Mouse (Mus musculus) limb, embryonic 14.5 days (tissue): Measurements from ENCODE around the gene Alg14. TPM values are rescaled to one million over a fixed set of nuclear protein-coding genes. Genes with fewer than 3 reads are reported as not detected.

Source experiments
- ATAC-seq: fragments of 200-750 bp; cut with Nextera tagmentation; 2 replicates; pipeline ENCODE4 v1.8.0; 2017; ENCODE audit warnings: low read depth, moderate number of reproducible peaks, moderate TSS enrichment; ENCODE audit not compliant: low FRiP score
- DNase-seq: peaks from one replicate; pipeline ENCODE4 v3.0.0-alpha.2; 2015; ENCODE audit warnings: low spot score
- H3K27ac ChIP-seq: fragments of 300-500 bp; sonication (generic); replicated peaks from 2 replicates; pipeline ENCODE4 v1.5.1; 2014; ENCODE audit warnings: low read depth, mild to moderate bottlenecking, low read length, moderate library complexity, mixed read lengths
- H3K27me3 ChIP-seq: fragments of 300-500 bp; sonication (generic); 2 replicates; pipeline ENCODE4 v1.6.1; 2014; ENCODE audit warnings: low read length, mixed read lengths; ENCODE audit not compliant: control insufficient read depth, insufficient read depth
- H3K36me3 ChIP-seq: fragments of 300-500 bp; sonication (generic); 2 replicates; pipeline ENCODE4 v1.6.1; 2014; ENCODE audit warnings: mild to moderate bottlenecking, low read length, moderate library complexity, mixed read lengths; ENCODE audit not compliant: control insufficient read depth, insufficient read depth
- H3K4me1 ChIP-seq: fragments of 300-500 bp; sonication (generic); 2 replicates; pipeline ENCODE4 v1.6.1; 2014; ENCODE audit warnings: antibody characterized with exemption, low read length, mixed read lengths; ENCODE audit not compliant: control insufficient read depth, insufficient read depth
- H3K4me2 ChIP-seq: fragments of 300-500 bp; sonication (generic); replicated peaks from 2 replicates; pipeline ENCODE4 v1.6.1; 2014; ENCODE audit warnings: low read depth, mild to moderate bottlenecking, low read length, moderate library complexity; ENCODE audit not compliant: severe bottlenecking
- H3K4me3 ChIP-seq: fragments of 300-500 bp; sonication (generic); replicated peaks from 2 replicates; pipeline ENCODE4 v1.5.1; 2014; ENCODE audit warnings: low read length
- H3K9ac ChIP-seq: fragments of 300-500 bp; sonication (generic); 2 replicates; pipeline ENCODE4 v1.6.1; 2014; ENCODE audit warnings: mild to moderate bottlenecking, low read depth, low read length, moderate library complexity; ENCODE audit not compliant: severe bottlenecking
- H3K9me3 ChIP-seq: fragments of 300-500 bp; sonication (generic); 2 replicates; pipeline ENCODE4 v1.6.1; 2016; ENCODE audit warnings: low read length; ENCODE audit not compliant: control insufficient read depth
- POLR2A ChIP-seq: fragments of 200-500 bp; IDR thresholded peaks from 2 replicates; pipeline ENCODE4 v1.8.0; 2012; ENCODE audit warnings: inconsistent platforms, mild to moderate bottlenecking, moderate library complexity, borderline replicate concordance; ENCODE audit not compliant: insufficient read depth, insufficient read length; ENCODE audit errors: extremely low read depth
- WGBS: fragments of 180-500 bp; shearing (Covaris S2); extraction: QIAGEN DNeasy Blood & Tissue Kit; methylation state at CpG from one replicate; pipeline ENCODE4 v1.1.7; 2014; 5-methylcytosine and 5-hydroxymethylcytosine counted together
- polyA plus RNA-seq, 2 experiments: library from polyadenylated mRNA; depleted of rRNA in 1 of 2; stranded (reverse) in 1 of 2; unstranded in 1 of 2; fragments of >200 nt; fragmentation: Nextera tagmentation in 1 of 2; extraction: Ambion mirVana in 1 of 2; gene quantifications; 2 replicates each; pipeline versions ENCODE4 v1.2.1 to v1.2.3; 2012 to 2014

Alg14 gene
- polyA plus RNA-seq, 2 experiments = 23.7 to 47.4 TPM

DNA sequence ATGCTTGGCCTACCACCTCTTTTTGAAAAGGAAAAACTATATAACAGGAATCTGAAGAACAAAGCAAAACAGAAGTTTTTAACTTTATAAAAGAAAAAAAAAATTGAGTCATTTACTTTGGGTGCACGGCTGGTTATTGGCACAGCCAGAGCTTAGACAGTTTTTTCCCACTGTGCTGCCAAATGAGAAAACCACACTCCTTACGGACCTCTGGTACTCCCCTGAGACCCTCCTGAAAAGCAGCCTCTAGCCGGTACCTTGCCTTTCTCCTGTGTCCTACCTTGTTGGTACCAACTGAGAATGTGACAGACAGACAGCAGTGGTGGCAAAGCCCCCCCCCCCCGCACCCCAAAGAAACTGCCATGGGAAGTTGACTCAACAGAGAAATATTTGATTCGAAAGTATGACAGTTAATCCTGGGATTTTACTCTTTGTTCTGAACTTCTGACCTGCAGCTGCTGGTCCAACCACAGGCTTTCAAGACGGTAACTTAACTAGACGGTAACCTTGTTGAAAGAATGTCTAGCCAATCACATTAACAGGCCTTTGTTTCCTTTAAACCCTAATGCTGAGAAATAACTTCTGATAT lies 84.1 kb downstream of the Alg14 start:
- 0 out of 2 replicates have a peak, but pooled peaks cover 4% of the 10 kb centered on the region for H3K9me3 ChIP-seq
- H3K27ac ChIP-seq = no peak overlapping the region
- 39% methylated on average over 7 of the region's 7 CpGs for WGBS
- ATAC-seq (0 out of 2 replicates have a peak, but pooled peaks have one; percentile 6), DNase-seq (no peak)
- peaks cover 13% of the 10 kb centered on the region; the same call in 1 of the 2 replicates for H3K4me1 ChIP-seq
- H3K4me3 ChIP-seq = no peak overlapping the region
- H3K4me2 ChIP-seq = no peak overlapping the region
- H3K9ac ChIP-seq = no peak overlapping the region
- H3K36me3 ChIP-seq = no peaks in the 10 kb centered on the region
- H3K27me3 ChIP-seq = no peaks in the 10 kb centered on the region
- no peak for TF ChIP-seq POLR2A

DNA sequence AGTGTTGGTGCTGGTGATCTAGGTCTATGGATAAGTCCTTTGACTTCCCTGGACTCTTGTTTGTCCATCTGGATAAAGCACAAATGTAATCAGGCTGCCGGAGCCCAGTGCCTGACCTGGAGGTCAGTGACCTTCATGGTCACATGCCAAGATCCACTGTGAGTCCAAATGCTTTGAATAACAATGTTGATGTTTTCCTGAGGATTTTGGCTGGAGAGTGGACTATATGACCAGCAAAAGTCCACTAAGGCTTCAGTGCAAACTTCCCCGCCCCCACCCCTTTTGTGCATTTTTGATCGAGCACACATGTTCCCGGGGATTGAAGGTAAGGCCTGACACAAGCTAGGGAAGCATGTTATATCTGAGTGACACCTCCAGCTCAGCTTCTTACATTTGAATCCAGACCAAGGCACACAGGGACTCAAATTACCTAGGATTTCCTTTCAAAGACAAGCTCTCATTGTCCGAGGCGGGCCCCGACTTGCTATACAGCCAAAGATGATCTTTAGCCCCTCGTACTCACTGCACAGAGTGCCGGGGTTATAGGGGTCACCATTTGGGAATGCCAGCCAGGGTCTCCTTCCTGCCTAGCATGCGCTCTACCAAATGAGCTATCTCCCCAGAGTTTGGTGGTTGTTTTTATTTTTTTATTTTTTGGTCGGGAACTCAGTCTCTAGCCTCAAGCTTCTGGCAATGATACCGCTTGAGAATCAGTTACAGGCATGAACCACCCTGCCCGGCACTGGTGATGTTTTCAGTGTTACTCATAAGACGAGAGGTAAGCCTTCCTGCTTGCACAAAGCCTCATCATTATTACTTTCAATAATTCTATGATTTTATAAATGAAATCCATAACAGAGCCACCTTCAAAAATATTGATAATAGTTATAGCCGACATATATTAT lies 87.4 kb downstream of the Alg14 start:
- no peaks in the 10 kb centered on the region for H3K27me3 ChIP-seq
- H3K4me3 ChIP-seq = no peak overlapping the region
- H3K27ac ChIP-seq = no peak overlapping the region
- peaks cover 12% of the 10 kb centered on the region; the same call in 1 of the 2 replicates for H3K4me1 ChIP-seq
- H3K4me2 ChIP-seq = no peak overlapping the region
- H3K36me3 ChIP-seq = no peaks in the 10 kb centered on the region
- 59% methylated on average over 15 of the region's 15 CpGs for WGBS
- H3K9me3 ChIP-seq = no peaks in the 10 kb centered on the region
- no peak for TF ChIP-seq POLR2A
- ATAC-seq (no peak), DNase-seq (no peak)
- H3K9ac ChIP-seq = no peak overlapping the region

DNA sequence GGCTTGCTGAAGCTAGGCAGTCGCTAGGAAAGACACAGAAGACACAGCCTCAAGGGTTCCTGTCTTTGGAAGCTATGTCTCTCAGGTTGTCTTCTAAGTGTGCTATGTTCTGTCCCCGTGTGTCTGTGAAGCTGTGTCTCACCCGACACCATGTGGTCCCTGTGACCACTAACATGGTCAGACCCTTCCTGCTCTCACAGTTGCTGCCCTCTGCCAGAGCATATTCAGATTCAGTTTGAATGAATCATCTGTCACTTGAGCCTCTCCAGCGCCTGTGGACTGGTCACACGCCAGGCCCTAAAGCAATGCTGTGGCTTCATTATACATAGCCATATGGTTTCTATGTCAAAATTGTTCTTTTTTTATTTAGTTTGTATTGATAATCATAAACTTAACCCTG lies 88.1 kb downstream of the Alg14 start:
- peaks cover 10% of the 10 kb centered on the region; the same call in 1 of the 2 replicates for H3K4me1 ChIP-seq
- H3K36me3 ChIP-seq = no peaks in the 10 kb centered on the region
- no peak overlapping the region for H3K27ac ChIP-seq
- H3K4me3 ChIP-seq = no peak overlapping the region
- no peaks in the 10 kb centered on the region for H3K9me3 ChIP-seq
- H3K27me3 ChIP-seq = no peaks in the 10 kb centered on the region
- no peak for TF ChIP-seq POLR2A
- 92% methylated on average over 5 of the region's 5 CpGs for WGBS
- no peak for DNase-seq
- no peak overlapping the region for H3K4me2 ChIP-seq
- no peak overlapping the region for H3K9ac ChIP-seq
- ATAC-seq = no peak

DNA sequence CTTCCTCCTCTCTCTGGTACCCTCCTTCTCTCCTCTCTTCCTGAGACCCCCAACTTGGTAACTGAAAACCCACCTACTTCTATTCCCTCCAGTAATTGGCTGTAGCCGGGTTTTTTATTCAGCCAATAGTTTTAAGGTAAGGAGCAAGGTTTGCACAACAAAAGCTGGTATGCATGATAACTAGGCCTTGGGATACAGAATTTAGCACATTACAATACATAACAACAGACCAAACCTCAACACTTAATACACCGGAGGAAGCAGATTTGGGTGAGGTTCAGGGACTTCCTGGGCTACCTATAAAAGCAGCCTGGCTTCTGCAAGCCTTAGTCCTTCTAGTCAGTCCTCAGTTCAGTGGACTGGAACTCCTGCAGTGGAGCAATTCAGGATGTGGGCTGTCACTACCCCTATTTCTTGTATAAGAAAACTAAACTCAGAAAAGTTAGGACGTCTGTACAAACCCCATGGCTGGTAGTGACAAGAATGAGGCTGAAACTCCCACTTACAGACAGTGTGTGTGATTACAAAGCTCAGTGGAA lies 96.0 kb downstream of the Alg14 start:
- TF ChIP-seq POLR2A = no peak
- Histone ChIP-seq H3K4me2 (no peak overlapping the region), H3K4me1 (peaks cover 26% of the 10 kb centered on the region), H3K27me3 (no peaks in the 10 kb centered on the region), H3K36me3 (no peaks in the 10 kb centered on the region), H3K27ac (no peak overlapping the region), H3K9me3 (no peaks in the 10 kb centered on the region), H3K9ac (no peak overlapping the region), H3K4me3 (no peak overlapping the region)
- DNase-seq = no peak
- ATAC-seq = no peak
- WGBS = 70% methylated on average over 3 of the region's 3 CpGs

- no peak for TF ChIP-seq POLR2A
- H3K4me2 ChIP-seq = no peak overlapping the region
- H3K9me3 ChIP-seq = no peaks in the 10 kb centered on the region
- DNase-seq (no peak), ATAC-seq (no peak)
- H3K4me1 ChIP-seq = peaks cover 26% of the 10 kb centered on the region
- peak overlapping the region; percentile 76 for H3K27ac ChIP-seq
- 62% methylated on average over 8 of the region's 8 CpGs for WGBS
- H3K27me3 ChIP-seq = no peaks in the 10 kb centered on the region
- H3K36me3 ChIP-seq = no peaks in the 10 kb centered on the region
- no peak overlapping the region for H3K9ac ChIP-seq
- H3K4me3 ChIP-seq = no peak overlapping the region
These were observed 97.8 kb downstream of the Alg14 start for GRCm38 (mm10) chr3:121389366-121389765.
